Mouse (Mus musculus) spleen, postnatal 14 days (tissue): Measurements from ENCODE around the gene Zfp583.

Source experiments
- DNase-seq, 2 experiments: peaks; one replicate each; pipeline ENCODE4 v3.0.0; 2021 to 2022; ENCODE audit warnings: low spot score in 2 of 2

Gene Zfp583

DNA sequence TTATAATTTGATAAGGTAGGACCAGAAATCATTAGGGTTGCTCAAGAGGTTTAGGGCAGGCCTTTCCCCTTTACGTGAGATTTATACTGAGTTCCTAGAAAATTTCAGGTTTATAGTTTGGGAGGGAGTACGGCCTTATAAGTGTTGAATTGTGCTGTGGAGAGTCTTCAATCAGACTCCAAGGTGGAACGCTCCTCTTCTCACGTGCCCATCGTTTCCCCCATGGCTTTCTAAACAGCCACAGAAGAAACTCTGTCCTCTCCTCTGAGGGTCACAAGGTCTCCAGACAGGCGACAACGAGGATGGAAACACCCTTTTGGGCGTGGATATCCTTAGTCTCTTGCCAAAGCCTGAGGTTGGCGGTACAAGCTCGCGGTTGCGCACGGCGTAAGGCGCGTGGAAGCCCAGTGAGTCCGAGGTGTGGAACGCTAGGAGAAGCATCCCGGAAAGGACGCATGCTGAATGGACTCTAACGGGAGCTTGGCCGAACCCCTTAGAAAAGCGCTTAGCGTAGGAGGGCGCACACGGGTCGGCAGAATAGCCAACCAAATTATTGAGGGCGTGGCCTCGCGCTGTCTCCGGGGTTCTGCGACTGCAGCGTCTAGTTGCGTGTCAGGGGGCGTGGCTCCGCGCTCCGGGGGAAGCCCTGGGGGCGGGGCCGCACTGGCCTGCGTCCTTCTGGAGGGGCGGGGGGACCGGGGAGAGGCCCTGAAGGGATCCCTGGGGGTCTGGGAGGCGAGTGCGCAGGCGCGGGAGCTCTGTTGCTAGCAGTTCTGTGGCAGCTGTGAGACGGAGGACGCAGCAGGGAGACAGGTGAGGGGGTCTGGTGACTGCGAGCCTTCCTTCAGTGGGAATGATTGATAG is 45.0 kb downstream of the Zfp583 start, which contains the start of gene Zfp667:
Gene Zfp667 (plus strand): TSS at position 738 of the 864 bp plus-strand sequence.
- DNase-seq, result peak; percentile 92 to 95

DNA sequence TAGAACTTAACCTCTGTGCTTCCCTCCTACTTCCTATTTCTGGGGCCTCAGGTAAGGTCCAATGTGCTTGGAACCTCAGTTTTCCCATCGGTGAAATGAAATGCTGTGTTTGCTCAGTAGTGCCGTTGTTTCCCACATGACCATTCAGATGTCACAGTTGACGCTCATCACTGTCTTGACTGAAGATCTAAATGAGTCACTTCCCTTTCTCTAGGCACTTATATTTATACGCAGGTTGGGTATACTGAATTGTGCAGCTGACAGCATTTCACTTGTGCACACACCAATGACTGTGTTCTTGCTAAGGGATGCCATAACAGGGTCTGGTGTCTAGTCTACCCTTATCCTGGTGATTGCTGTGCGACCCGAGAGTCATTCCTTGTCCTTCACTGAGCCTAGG is 45.7 kb downstream of the Zfp583 start:
- DNase-seq, result no peak

DNA sequence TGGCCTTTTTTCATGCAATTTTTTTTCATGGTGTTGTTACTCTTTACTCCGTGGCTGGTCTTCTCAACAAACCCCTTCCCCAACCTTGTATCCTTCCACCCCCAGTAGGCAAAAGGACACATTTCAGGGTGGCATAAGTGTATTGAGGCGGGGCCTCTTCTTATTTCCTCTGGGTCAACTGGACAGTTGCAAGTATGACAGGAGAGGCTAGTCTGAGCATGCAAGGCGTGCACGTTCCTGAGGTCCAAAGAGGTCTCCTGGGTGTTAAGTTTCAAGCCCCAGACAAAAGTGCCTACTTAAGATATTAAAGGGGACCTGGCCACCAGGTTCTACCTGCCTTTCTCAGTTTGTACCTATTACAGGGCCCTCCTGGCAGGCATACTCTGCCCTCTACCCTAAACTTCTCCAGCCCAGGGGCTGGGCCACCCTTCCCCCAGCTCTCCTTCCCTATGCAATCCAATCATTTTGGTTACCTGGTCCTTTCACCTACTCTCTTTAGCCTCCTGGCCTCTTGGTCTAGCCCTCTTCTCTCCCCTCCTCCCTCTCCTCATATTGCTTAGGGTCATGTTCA is 46.6 kb downstream of the Zfp583 start:
- no peak for DNase-seq

- DNase-seq, result peak; percentile 33 to 63
Measured at GRCm38 (mm10) chr7:6283451-6284075, 47.5 kb downstream of the Zfp583 start.

GRCm38 (mm10) chr7:6282749-6283148 is 48.3 kb downstream of the Zfp583 start:
- peak; percentile 41 to 74 for DNase-seq

GRCm38 (mm10) chr7:6277906-6278305 is 53.2 kb downstream of the Zfp583 start:
- no peak for DNase-seq

DNA sequence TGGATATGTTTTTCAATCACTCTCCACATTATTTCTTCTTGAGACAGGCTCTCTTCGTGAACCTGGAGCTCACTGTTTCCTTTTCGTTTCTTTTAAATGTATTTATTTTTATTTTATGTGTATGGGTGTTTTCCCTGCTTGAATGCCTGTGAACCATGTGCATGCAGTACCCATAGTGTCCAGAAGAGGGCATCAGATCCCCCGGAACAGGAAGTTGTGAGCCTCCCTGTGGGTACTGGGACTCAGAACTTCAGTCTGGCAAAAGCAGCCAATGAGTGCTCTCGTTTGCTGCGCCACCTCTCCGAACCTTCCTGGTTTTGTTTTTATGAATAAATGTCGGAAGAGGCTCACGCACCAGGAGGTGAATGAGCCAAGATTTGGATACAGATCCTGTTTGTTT is 65.4 kb downstream of the Zfp583 start:
- peak in 1 of 2 experiments; percentile 31 for DNase-seq
